Mouse (Mus musculus) Patski (cell line): ENCODE data around the gene Sprr4. TPM values are rescaled to one million over a fixed set of nuclear protein-coding genes. Genes with fewer than 3 reads are reported as not detected.
A peak's percentile ranks its signal among the peaks of the same experiment; 100 is the strongest.

Source experiments
- ATAC-seq: fragments of 100-300 bp; one replicate; pipeline ENCODE4 v1.8.0; 2021
- CTCF ChIA-PET: fragments of 350-600 bp; sonication (Branson Sonifier 250); formaldehyde crosslinking; loops from one replicate; lab custom pipeline; 2022; ENCODE audit warnings: inconsistent platforms; lab: Charles Lee
- POLR2A ChIA-PET: fragments of 350-600 bp; sonication (Branson Sonifier 250); formaldehyde crosslinking; loops from one replicate; lab custom pipeline; 2022; ENCODE audit warnings: antibody characterized with exemption, inconsistent platforms; lab: Charles Lee
- DNase-seq: peaks from one replicate; pipeline ENCODE4 v3.0.0-alpha.2; 2011; ENCODE audit warnings: low read depth, low spot score
- H3K27me3 ChIP-seq: fragments of 371-371 bp; one replicate; pipeline ENCODE4 v1.5.1; 2021
- CTCF ChIP-seq: fragments of 100-300 bp; IDR thresholded peaks from one replicate; pipeline ENCODE4 v1.5.1; 2021
- in situ Hi-C: fragments of 300-500 bp; cut with MboI; formaldehyde crosslinking; loops from 3 replicates; pipeline ENCODE4 v1.11.1; 2018; ENCODE audit warnings: low pct_unique_long_range_greater_than_20kb, mixed read lengths
- polyA plus RNA-seq: library from polyadenylated mRNA; unstranded; gene quantifications from one replicate; pipeline ENCODE4 v1.2.3, GENCODE M21; 2021

Sprr4 gene
- polyA plus RNA-seq, 1 experiment from 2014 or later, result not detected

GRCm38 (mm10) chr3:92467424-92467823, 32.9 kb downstream of the Sprr4 start:
- no peak for TF ChIP-seq CTCF
- ChIA-PET POLR2A (no interaction called here), CTCF (interaction anchor here (0.9 to 6.2 kb wide), 6 partner anchors 8 to 317 kb away, joined by 3 to 28 read pairs (median 4); partner anchors contain the start of gene Sprr3)
- DNase-seq (no peak), ATAC-seq (peak; percentile 89)
- no peaks in the 10 kb centered on the region for H3K27me3 ChIP-seq
- in situ Hi-C loops, result no loop called here

- TF ChIP-seq CTCF, result no peak
- in situ Hi-C loops, result no loop called here
- ATAC-seq, result no peak
- no peak for DNase-seq
- ChIA-PET CTCF (interaction anchor here (0.8 to 6.2 kb wide), 5 partner anchors 9 to 24 kb away, joined by 3 to 28 read pairs (median 4); partner anchors contain the start of gene Sprr3), POLR2A (no interaction called here)
- H3K27me3 ChIP-seq, result no peaks in the 10 kb centered on the region
Observed at GRCm38 (mm10) chr3:92466576-92466975, 33.7 kb downstream of the Sprr4 start.

- ChIA-PET POLR2A (no interaction called here), CTCF (interaction anchor here (1.5 kb wide), 1 partner anchor 8 kb away, joined by 5 read pairs; no protein-coding TSS in a partner anchor)
- ATAC-seq (no peak), DNase-seq (no peak)
- H3K27me3 ChIP-seq, result no peaks in the 10 kb centered on the region
- no peak for TF ChIP-seq CTCF
- in situ Hi-C loops, result no loop called here
Observed at GRCm38 (mm10) chr3:92458620-92459019, 41.7 kb downstream of the Sprr4 start, which contains the start of gene Sprr3. Gene Sprr3, minus strand, starts transcription at chr3:92458720.

- POLR2A ChIA-PET, result no interaction called here
- ATAC-seq (no peak), DNase-seq (no peak)
- no peak for TF ChIP-seq CTCF
- CTCF ChIA-PET, result interaction anchor here (1.0 to 1.6 kb wide), 2 partner anchors 12 to 16 kb away, joined by 4 to 5 read pairs; no protein-coding TSS in a partner anchor
- H3K27me3 ChIP-seq, result no peaks in the 10 kb centered on the region
- in situ Hi-C loops, result no loop called here
Observed at GRCm38 (mm10) chr3:92455151-92455550, 45.1 kb downstream of the Sprr4 start.

Other genes with a start within 250 kb of the Sprr4 start
- gene Sprr2a3, start 215.1 kb downstream of the Sprr4 start, polyA plus RNA-seq, result not detected
- not detected for gene Sprr2b, start 183.9 kb downstream of the Sprr4 start, polyA plus RNA-seq
- not detected for gene Sprr2d, start 161.4 kb downstream of the Sprr4 start, polyA plus RNA-seq
- gene Sprr2e, start 148.3 kb downstream of the Sprr4 start, polyA plus RNA-seq, result not detected
- not detected for gene Sprr2f, start 135.3 kb downstream of the Sprr4 start, polyA plus RNA-seq
- gene Sprr2h, start 114.8 kb downstream of the Sprr4 start, polyA plus RNA-seq, result not detected
- not detected for gene Sprr2i, start 92.5 kb downstream of the Sprr4 start, polyA plus RNA-seq
- gene Sprr2j-ps, start 82.4 kb downstream of the Sprr4 start, polyA plus RNA-seq, result not detected
- 11.3 TPM for gene Gm9774, start 71.1 kb downstream of the Sprr4 start, polyA plus RNA-seq
- not detected for gene Sprr2k, start 67.9 kb downstream of the Sprr4 start, polyA plus RNA-seq
- gene Sprr1b, start 61.7 kb downstream of the Sprr4 start, polyA plus RNA-seq, result 0.19 TPM
- gene Sprr3, start 41.8 kb downstream of the Sprr4 start, polyA plus RNA-seq, result not detected
- 14.1 TPM for gene Sprr1a, start 14.6 kb downstream of the Sprr4 start, polyA plus RNA-seq
- gene 2310046K23Rik, start 34.0 kb upstream of the Sprr4 start, polyA plus RNA-seq, result not detected
- not detected for gene Ivl, start 73.2 kb upstream of the Sprr4 start, polyA plus RNA-seq
- not detected for gene Smcp, start 88.5 kb upstream of the Sprr4 start, polyA plus RNA-seq
- not detected for gene 2210017I01Rik, start 107.0 kb upstream of the Sprr4 start, polyA plus RNA-seq
- gene Lce6a, start 121.2 kb upstream of the Sprr4 start, polyA plus RNA-seq, result not detected
- gene Lce1a1, start 147.8 kb upstream of the Sprr4 start, polyA plus RNA-seq, result not detected
- gene Lce1b, start 156.4 kb upstream of the Sprr4 start, polyA plus RNA-seq, result not detected
- gene Lce1a2, start 169.8 kb upstream of the Sprr4 start, polyA plus RNA-seq, result not detected
- gene Lce1c, start 178.8 kb upstream of the Sprr4 start, polyA plus RNA-seq, result not detected
- not detected for gene Lce1d, start 186.7 kb upstream of the Sprr4 start, polyA plus RNA-seq
- not detected for gene Lce1e, start 208.6 kb upstream of the Sprr4 start, polyA plus RNA-seq
- not detected for gene Lce1f, start 219.9 kb upstream of the Sprr4 start, polyA plus RNA-seq
- not detected for gene Gm38119, start 238.6 kb upstream of the Sprr4 start, polyA plus RNA-seq